Mouse (Mus musculus): ENCODE results near the gene Gpr82. TPM values are rescaled to one million over a fixed set of nuclear protein-coding genes. Genes with fewer than 3 reads are reported as not detected.

Gpr82 gene
- total RNA-seq, 2 experiments from 2014 or later: not detected

- no peak for DNase-seq
- intact Hi-C loops (cut with DNase I): no loop called here
Observed at GRCm38 (mm10) chrX:13686589-13686988, 25.4 kb downstream of the Gpr82 start.

- intact Hi-C loops (cut with DNase I): no loop called here
- no peak for DNase-seq
Observed at GRCm38 (mm10) chrX:13688356-13688755, 27.2 kb downstream of the Gpr82 start.

- DNase-seq: no peak
- intact Hi-C loops (cut with DNase I): no loop called here
Observed at GRCm38 (mm10) chrX:13691865-13692264, 30.7 kb downstream of the Gpr82 start.

- DNase-seq: no peak
- intact Hi-C loops (cut with DNase I): no loop called here
Observed at GRCm38 (mm10) chrX:13700681-13701080, 39.5 kb downstream of the Gpr82 start.

- intact Hi-C loops (cut with DNase I): no loop called here
- no peak for DNase-seq
Observed at GRCm38 (mm10) chrX:13705051-13705450, 43.9 kb downstream of the Gpr82 start.

- intact Hi-C loops (cut with DNase I): loop anchor here (10.0 kb wide), 1 partner anchor 605 kb away; no protein-coding TSS in a partner anchor
- DNase-seq: no peak
Observed at GRCm38 (mm10) chrX:13710174-13710573, 49.0 kb downstream of the Gpr82 start.

Small RNA genes lying within 50 kb of the gene (microRNA-seq; reads per million reads assigned to microRNA genes)
- gene Gm25246: 0 reads per million in 2 experiments

Other genes with a start within 250 kb of the Gpr82 start
- not detected for gene Nyx, start 195.3 kb upstream of the Gpr82 start, total RNA-seq (2021)
- gene Gpr34, start 29.3 kb upstream of the Gpr82 start, total RNA-seq (2021): under 1 TPM; 0.36 to 0.91 TPM
- 10 to 100 TPM; 10.0 to 10.7 TPM for gene Cask, start 190.0 kb downstream of the Gpr82 start, total RNA-seq (2021)